Mouse (Mus musculus) thymus, adult 2 months (tissue): Measurements from ENCODE around the gene Mtr.

Source experiments
- CTCF ChIP-seq: fragments of 200-500 bp; IDR thresholded peaks from 2 replicates; pipeline ENCODE4 v1.5.1; 2012; ENCODE audit warnings: mild to moderate bottlenecking, control low read depth, low read length, moderate library complexity, borderline replicate concordance; ENCODE audit not compliant: control insufficient read depth, poor library complexity, insufficient read depth; ENCODE audit errors: extremely low read depth
- POLR2A ChIP-seq: fragments of 200-500 bp; IDR thresholded peaks from 2 replicates; pipeline ENCODE4 v1.6.1; 2012; ENCODE audit warnings: mild to moderate bottlenecking, low read length, control low read depth, moderate library complexity; ENCODE audit not compliant: control insufficient read depth, poor library complexity, insufficient read depth; ENCODE audit errors: extremely low read depth

GRCm38 (mm10) chr13:12256871-12257390, 982 bp downstream of the Mtr start:
- TF ChIP-seq CTCF (no peak), POLR2A (no peak)
